Mouse (Mus musculus) ES-CJ7 (cell line): ENCODE measurements at regions not wholly inside any gene's neighbourhood (a gene's known extent, or its start where the extent isn't known, plus 50 kb on each side); places are given as distances from the start of the nearest gene placed in this dataset.
"Not testable (repeated sequence)": the region's sequence is repeated elsewhere in the genome, so short reads cannot be mapped to it uniquely, and the experiment has no call there.

Experiments used
- DNase-seq: peaks from one replicate; pipeline ENCODE4 v3.0.0; 2011; ENCODE audit warnings: low read depth, low spot score

- DNase-seq, result no peak
These were observed 494.1 kb upstream of the Klf6 start for GRCm38 (mm10) chr13:5367058-5367797.

GRCm38 (mm10) chr13:5370007-5370406 lies 491.3 kb upstream of the Klf6 start:
- no peak for DNase-seq

GRCm38 (mm10) chr13:5373191-5373590 lies 488.1 kb upstream of the Klf6 start:
- no peak for DNase-seq

- peak; percentile 7 for DNase-seq
These were observed 453.0 kb upstream of the Klf6 start for GRCm38 (mm10) chr13:5408226-5408804.

- DNase-seq, result no peak
These were observed 449.2 kb upstream of the Klf6 start for GRCm38 (mm10) chr13:5412052-5412451.

DNA sequence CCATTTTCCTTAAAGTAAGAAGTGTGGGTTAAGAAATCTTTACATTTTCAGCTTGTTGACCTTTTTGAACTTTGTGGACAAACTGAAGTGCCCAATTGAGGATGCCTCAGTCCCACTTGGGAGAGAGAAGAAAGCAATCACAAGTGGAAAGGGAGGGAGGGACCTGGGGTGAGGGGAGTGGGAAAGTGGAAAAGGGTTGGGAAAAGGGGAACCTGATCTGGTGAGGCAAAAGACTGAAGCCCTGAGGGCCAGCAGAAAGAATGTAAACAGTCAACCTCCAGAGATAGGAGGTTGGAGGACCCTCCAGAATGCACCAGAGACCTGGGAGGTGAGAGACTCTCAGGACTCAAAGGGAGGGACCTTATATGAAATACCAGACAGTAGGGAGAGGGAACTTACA lies 448.3 kb upstream of the Klf6 start:
- DNase-seq, result not testable (repeated sequence)

- no peak for DNase-seq
These were observed 437.2 kb upstream of the Klf6 start for GRCm38 (mm10) chr13:5424110-5424509.

GRCm38 (mm10) chr13:5425491-5426232 lies 435.6 kb upstream of the Klf6 start:
- DNase-seq, result no peak

GRCm38 (mm10) chr13:5433652-5434051 lies 427.6 kb upstream of the Klf6 start:
- no peak for DNase-seq

- no peak for DNase-seq
These were observed 426.2 kb upstream of the Klf6 start for GRCm38 (mm10) chr13:5435131-5435530.

DNA sequence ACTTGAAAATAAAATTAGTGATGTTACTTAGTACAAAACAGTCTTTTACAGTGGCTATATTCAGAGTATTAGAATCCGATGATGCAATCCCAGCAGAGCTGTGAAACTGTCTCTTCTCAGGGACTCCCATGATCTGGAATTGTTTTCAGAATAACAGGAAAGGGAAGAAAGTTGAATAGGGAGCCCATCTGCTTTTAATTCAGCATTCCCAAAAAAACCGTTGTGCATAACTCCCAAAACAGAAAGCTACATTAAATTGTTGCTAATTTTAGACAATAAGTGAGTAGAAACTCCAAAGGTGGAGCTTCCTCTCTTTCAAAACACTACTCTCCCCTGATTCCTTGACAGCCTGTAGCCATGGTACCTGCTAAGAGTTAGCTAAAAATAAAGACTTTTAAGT lies 425.1 kb upstream of the Klf6 start:
- no peak for DNase-seq

DNA sequence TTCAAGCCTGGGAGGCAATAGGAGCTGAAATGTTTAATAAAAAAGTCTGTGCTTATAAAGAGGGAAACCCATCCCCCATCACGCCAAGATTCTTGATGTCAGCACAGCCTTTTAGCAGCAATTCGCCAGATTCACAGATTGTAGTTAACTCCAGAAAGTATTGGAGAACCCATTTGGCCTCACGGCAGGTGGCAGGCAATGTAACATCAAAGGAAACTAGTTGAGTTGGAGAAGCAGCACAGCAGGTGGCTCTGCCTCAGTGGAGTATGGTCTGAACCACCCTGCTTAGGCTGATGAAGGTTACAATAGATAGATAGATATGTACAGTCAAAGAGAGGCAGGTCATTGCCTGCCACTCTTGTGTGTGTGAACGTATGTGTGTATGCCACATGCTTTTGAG lies 420.8 kb upstream of the Klf6 start:
- peak; percentile 63 for DNase-seq

DNA sequence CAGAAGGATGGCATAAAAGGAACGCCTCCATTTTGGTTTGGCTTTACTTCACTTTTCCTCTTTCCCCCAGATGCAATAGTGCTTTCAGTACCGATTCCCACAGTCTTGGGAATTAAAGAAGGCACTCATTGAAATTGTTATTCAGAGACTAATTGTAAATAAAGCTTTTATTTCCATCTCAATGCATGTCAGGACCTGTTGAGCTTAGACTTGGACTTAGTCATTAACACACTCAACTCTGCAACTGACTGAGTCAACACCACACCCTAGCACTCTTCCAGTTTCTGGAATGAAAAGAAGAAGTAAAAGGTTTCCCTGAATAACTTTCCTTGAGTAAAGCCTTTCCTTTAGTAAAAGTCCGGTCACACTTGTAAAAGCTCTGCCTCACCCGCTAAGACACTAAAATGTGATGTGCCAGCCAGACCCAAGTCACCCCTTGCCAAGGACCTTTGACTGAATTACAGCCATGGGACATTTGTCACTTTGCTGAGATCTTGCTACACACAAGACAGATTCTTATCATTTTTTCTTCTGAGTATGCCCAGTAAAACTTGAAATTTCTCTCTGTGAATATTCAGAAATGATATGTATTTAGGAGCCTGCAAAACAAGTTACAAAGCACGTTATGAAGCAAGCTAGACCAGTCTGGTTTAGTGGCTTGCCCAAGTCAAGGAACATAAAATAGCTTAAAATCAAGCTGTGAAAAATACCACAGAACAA lies 416.4 kb upstream of the Klf6 start:
- DNase-seq, result peak; percentile 75

DNA sequence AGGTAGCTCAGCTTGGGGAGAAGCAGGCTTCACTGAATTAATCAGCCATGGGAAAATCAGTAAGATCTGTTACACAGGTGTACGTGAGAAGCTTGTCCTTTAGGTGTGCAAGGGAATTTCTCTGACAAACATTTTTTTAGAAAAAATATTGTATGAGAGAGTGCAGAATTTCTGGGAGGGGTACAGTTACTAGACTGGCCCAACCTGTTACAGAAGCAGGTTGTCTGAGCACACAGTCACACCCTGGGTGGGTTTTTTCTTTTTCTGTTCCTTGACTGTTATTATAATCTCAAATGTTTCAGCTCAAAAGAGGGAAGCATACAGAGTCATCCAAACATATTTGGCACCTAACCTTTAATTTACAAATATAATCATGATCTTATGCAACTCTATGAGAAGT lies 412.7 kb upstream of the Klf6 start:
- DNase-seq, result no peak

DNA sequence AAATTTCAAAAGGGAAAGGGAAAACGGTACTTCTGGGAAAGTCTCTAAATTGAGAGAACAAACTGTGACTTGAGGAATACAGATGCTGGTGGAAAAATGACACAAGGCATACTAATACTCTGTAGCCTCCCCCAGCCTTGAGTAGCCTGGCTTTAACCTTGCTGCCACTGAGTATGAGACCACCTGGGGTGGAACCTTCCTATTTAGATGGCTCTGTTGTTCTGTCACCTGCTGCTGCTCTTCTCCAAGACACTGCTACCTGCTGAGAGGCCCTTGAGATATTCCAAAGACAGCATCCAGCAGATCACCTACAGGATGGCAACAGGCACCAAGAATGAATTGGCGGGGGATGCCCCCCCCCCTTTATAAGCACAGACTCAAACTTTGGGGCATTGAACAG lies 380.5 kb upstream of the Klf6 start:
- DNase-seq, result peak; percentile 42

GRCm38 (mm10) chr13:5492266-5492665 lies 369.0 kb upstream of the Klf6 start:
- no peak for DNase-seq

DNA sequence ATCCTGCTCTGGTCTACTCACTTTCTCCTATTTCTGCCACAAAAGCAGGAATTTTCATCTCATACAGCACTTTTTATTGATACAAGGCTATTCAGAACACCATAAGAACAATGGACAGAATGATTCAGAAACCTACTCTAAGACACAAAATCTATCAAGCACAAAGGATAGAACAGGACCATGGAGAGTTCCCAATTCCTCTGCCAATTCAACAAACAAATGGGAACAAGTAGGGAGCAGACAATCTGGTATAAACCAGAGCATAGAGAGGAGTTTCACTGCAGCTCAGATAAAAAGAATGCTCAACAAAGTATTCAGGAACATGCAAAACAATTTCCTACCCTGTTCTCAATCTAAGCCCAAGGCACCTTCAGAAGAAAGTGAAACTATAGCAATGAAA lies 363.7 kb upstream of the Klf6 start:
- peak; percentile 65 for DNase-seq

GRCm38 (mm10) chr13:5511784-5512183 lies 349.5 kb upstream of the Klf6 start:
- no peak for DNase-seq

DNA sequence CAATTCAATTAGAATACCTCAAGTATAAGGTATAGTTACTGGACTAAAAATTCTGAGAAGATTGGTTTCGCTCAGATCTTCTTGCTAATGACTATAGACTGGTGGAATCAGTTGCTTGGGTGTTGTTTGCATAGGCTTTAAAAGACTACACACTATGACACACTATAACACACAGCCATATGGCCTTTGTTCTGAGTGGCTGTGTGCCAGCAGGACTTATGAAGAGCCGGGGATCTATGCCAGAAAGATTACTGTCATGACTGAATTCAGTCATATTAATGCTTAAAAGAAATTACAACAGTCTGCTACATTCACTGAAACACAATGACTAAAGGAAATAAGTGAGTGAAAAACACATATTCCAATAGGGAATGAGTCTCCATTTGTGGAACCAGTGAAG lies 345.7 kb upstream of the Klf6 start:
- DNase-seq, result no peak

GRCm38 (mm10) chr13:5516088-5516487 lies 345.2 kb upstream of the Klf6 start:
- no peak for DNase-seq

GRCm38 (mm10) chr13:5519181-5519580 lies 342.1 kb upstream of the Klf6 start:
- no peak for DNase-seq

GRCm38 (mm10) chr13:5519600-5519999 lies 341.7 kb upstream of the Klf6 start:
- DNase-seq, result no peak
